Mouse (Mus musculus): ENCODE results near the gene Gzmg.

DNA sequence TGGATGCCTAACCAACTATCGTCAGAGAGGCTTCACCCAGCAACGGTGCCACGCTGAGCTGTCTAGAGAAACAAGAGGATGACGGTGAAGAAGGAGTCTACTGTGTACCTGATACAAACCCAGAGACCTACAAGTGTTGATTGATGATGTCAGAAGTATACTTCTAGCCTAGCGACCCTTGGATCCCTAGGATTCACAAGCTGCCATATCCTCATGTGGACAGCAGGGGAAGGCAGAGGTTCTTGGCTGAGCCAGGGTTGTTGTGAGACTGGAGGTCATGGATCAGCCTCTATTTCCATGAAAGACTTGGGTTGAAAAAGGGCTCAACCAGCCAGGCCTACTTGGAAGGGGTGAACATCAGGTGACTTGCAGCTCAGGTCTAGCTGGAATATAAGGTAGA lies 13.4 kb upstream of the Gzmg start:
- TF ChIP-seq CTCF (IDR thresholded peaks at IDR 0.05; ENCODE audit: low read depth) (no peak), EP300 (IDR thresholded peaks at IDR 0.05; ENCODE audit: low read depth) (no peak)
